Mouse (Mus musculus): Measurements from ENCODE around the gene Sh3gl2.

Gene Sh3gl2

DNA sequence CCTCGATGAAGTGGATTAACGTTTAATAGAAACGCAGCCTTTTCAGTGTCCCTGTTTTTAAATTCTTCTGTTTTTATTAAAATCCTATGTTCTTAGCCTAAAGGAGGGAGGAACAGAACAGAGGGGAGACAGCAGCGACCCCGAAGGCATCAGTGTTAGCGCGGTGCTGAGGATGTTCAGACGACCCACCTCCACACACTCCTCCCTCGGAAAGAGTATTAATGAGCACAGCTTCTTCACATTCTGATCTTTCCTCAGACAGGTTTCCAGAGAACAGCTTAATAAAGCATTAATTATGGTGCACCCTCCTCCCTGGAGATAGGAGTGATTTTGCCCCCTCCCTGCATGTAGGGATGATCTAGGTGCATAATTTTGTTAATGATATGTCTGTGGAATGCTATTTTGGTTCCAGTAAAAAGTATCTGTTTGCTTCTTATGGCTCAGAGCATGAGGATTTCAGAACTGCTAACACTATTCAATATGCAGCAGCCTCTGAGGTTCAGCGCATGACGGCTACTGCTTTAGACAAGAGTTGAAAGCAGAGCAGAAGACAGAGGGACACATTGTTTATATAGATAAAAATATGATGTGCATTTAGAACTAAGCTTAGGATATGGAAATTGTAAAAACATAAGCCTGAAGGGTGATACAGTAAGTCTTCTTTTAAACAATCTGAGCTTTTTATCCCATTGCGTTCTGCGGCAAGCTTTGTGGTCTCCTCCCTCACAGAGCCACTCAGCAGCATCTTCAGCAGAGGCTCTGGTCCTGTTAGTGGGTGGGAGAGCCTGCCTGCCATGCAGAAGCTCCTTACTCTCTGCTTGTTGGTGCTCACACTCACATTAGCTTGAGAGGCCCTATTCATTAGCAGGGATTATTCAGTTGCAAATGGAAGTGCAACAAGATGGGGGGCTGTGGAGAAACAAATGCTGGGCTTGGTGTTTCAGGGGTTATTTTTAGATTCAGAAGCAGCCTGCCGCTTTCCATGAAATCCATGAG is 27.8 kb downstream of the Sh3gl2 start:
- no peak for DNase-seq

DNA sequence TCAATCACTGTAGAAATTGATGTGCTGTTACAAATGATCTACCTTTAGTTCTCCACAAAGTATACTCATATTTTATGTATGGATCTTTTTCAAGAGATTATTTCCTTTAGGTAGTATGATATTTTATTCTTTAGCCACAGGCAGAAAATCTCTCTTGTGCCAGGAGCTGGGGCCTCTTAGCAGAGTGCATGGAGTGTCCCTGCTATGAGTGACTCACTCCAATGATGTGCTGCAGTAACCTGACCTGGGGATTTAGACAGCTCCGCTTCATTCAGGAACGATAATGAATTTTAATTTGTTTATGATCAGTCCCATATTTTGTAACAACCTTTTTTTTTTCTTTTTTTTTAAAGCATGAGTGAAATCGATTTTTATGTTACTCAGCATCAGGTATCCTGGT is 36.7 kb downstream of the Sh3gl2 start:
- no peak for DNase-seq

DNA sequence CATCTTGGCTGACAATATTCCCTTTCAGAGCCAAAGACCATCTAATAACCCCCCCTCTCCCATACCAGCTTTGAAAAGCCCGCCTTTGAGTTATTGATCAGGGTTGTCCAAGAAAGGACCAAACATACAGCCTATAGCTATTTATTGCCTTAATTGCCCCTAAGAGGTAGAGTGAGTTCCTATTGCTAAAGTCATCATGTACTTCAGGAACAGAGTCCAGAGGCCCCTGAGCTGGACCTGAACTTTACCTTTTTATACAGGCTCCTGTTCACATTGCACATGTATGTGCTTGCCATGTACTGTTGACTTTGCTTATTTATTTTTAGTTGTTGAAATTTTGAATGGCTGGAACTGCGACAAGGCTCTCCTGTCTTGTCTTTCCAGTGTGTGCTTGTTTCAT is 37.6 kb downstream of the Sh3gl2 start:
- DNase-seq: no peak

DNA sequence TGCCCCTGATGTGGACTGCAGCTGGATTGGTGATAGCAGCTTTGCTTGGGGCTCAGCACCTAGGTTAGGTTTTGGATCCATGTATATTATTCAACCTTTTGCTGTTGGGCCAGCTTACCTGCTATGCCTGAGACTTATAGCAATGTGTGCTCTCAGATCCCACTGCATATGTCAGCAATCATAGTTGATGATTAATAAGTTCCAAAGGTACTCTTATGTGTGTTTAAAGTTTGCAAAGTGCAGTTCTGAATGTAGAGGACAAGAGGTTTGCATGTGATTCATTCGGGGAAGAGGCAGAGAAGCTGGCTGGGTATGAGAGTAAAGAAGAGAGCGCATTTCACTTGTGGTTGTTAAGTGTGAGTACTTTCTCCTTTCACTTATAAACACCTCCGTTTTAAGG is 43.7 kb downstream of the Sh3gl2 start:
- DNase-seq: no peak

DNA sequence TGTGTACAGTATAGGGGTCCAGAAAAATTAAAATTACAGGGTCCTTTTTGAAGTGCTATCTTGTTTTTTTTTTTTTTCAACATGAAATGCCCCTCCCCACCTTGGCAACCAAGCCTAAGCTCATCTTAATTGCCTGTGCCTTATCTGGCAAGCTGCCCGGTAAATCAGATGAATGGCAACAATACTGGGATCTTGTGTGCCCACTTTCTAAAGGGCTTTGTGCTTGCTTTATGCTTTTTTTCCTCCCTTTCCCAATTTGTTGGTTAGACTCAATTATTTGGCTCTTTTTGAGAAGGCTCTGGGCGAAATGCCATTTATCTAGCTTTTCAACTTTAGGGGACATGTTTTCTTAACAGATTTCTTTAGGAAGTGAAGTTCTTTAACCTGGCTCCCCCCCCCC is 45.3 kb downstream of the Sh3gl2 start:
- DNase-seq: no peak

DNA sequence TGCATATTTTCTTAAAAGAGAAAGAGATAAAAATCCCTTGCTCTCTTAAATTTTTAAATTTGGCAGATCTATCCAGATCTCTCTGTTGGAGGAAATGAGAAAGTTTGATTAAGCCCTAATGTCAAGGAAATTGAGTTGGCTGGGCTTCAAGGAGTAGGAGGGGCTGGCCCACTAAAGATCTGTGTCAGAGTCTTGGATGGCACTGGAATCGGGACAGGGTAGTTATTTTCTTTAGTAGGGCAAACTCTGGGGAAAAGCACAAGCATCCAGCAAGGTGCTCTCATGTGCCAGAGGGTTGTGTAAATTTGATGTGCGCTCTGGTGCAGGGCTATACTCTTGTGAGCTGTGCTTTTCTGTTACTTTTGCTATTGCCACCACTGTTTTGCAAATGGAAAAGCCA is 45.9 kb downstream of the Sh3gl2 start:
- DNase-seq: no peak

DNA sequence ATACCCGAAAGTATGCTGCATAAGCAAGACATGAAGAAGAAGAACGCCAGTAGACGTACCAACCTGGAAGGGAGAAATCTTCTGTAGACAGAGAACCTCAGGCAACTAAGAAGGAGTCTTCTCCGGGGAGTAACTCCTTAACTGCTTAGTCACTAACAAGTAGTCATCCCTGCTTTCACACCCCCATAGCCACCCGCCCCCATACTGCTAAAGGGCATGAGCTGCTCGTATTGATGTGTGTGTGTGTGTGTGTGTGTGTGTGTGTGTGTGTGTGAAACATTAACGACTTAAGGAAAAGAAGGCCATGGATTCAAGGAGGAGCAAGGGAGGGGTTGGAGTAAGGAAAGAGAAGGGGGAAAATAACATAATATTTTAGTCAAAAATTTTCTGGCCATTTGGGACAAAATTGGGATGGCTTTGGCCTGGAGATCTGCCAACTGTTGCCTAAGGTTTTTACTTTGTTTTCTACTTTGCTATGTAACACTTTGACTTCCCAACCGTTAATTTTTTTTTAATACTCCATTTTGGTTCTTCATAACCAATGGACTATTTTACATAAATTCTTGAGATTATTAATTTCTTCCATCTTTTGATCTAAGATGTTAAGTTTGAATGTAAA is 51.0 kb downstream of the Sh3gl2 start:
- no peak for DNase-seq

DNA sequence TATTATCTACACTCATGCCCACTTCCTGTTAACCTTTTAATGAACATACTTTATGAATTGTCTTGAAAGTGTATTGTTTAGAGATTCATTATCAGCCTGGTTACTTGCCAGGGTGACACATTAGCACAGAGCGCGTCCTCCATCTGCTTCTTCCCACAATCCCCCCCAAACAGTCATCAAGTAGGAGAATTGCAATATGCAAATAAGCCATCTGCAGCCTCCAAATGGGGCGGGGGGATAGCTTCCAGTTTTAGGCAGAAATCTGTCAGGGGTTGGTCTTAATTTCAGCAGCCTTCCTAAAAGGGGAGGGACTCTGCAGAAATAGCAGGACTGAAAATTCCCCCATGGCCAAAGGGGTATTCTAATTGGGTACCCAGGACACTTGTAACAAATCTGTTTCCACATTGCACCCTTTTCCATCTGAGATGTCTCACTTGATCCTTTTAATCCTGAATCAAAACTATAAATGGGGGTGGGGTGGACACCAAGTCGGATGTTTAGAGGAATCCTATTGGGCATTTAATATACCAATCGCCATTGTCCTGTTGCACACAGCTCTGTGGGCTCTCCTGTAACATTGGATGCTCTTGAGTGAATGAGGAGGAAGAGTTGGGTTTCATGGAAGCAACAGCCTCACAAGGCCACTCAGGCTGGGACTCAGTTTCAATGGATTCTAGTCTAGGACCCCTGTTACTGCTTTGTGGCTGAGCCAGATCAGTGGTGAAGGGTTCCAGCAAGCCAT is 51.7 kb downstream of the Sh3gl2 start:
- peak in 1 of 2 experiments; percentile 32 for DNase-seq

DNA sequence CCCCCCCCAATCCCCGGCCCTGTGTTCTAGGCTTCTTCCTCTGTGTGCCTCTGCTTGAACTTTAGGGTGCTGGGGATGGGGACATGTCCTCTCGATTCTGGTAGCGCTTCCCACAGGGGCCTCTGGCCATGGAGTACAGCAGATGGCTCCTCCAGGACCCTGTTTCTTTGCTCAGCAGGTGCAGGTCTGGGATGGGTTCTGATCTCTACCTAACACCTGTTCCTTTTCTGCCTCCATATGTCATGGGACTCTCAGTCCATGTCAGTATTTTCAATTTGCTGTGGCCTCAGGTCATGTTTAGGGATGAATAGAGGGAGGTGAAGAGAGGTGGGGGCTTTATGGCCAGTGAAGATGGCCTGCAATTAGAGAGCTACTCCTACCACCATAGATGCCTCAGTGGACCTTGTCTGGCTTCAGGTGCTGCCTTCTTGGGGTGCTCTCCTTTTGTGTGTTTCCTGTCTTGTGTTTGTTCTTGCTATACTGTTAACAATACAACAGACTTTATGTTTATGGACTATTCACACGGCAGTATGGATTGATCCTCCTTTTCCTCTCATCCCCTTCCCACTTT is 52.9 kb downstream of the Sh3gl2 start:
- peak; percentile 80 to 82 for DNase-seq

DNA sequence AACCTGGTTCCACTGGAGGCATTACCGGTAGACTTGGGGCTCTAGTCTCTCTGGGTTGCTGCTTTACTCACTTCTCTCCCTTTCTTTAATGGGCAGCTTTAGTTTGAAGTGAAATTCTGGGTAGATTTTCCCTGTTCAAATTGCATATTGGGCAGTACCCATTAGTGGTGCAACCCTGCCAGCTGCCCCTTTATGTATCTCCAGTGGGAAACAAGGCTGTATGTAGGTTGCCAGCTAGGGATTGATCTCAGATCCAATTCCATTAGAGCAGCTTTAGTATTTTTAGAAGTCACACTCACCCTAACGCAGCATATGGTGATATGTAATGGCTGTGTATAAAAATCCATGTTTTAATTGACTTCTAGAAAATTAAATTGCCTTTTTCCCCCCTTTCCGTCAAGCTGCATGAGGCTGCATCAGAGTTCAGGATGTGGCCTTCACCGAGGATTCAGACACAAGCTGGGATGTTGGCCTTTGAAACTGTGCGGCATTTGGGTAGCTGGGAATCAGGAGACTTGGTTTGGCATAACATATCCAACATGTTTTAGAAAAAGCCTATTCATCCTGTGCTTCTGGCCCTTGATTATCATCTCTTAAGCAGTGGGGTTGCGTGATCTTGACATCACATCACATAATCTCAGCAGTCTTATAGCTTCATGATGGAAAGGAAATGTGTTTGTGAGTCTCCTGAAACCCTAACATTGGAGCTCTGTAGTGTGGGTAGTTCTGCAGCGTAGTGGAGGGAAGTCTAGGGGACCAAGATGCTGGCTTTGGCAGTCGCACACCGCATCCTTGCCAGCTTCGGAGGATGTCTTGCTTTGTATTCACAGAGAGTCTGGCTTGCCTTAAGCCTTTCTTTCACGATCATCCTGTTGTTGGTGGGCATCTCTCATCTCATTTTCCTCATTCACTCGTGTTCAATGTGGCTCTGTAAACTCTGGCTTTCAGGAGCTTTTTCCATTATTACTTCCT is 56.0 kb downstream of the Sh3gl2 start:
- DNase-seq: peak; percentile 78 to 85

DNA sequence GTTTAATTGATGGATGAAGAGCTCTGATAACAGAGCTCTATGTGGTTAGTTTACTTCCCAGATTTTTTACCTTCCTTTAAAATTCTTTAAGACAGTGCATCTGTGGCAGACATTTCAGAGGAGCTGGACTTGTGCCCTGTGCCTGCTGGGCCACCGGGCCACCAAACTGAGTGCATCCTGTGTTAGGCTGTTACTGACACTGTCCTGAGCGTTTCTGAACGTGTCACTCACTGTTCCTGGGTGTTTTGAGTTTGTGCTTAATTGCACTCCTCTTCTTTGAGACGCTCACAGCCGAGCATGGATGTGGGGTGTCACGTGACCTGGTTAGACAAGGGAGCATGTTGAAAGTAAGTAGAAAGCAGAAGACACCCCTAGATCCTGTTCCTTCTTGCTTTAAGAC is 57.2 kb downstream of the Sh3gl2 start:
- peak; percentile 73 to 78 for DNase-seq

DNA sequence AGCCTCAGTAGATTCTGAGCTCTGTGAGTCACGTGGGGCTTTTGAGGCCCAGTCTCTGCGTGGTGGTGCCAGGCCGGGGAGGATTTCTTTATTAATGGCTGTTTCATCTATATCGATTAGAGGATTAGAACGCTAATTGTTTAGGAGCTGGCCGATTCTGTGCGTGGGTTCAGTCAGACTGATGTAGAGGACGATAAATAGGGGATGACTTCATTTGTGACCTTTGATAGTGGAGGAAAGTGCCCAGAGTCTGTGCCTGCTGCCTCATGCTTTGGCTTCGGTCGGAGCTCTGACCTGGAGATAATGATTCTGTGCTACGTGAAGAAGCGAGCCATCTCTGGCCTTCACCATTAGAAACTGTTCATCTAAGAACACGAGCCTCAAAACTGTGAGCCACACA is 57.7 kb downstream of the Sh3gl2 start:
- DNase-seq: no peak

DNA sequence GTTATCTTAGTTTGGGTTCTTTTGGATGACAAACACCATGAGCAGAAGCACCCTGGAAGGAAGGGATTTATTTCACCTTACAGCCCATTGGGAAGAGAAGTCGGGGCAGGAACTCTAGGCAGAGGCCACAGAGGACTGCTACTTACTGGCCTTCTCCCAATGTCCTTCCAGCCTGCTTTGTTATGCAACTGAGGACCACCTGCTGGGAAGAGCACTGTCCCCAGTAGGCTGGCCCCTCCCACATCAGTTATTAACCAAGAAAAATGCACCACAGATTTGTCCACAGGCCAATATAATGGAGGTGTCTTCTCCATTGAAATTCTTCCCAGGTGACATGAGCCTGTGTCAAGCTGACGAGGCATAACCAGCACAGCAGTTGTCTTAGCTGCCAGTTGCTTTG is 62.5 kb downstream of the Sh3gl2 start:
- DNase-seq: peak in 1 of 2 experiments; percentile 36

DNA sequence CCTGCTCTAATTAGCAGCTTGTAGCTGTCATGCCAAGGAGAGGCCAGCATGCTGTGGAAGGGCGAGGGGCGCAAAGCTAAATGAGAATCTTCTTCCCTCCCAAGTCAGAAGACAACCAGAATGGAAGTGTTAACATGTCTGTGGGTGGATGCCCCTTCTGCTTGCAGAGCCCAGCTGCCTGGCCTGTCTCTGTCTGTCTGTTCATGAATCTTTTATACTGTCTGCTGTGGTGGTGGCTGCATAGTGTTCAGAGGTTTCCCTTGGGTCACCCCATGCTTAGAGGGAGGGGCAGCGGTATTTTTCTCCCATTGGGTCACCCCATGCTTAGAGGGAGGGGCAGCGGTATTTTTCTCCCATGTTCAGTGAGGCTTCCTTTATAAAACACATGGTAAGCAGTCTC is 68.0 kb downstream of the Sh3gl2 start:
- peak in 1 of 2 experiments; percentile 20 for DNase-seq

DNA sequence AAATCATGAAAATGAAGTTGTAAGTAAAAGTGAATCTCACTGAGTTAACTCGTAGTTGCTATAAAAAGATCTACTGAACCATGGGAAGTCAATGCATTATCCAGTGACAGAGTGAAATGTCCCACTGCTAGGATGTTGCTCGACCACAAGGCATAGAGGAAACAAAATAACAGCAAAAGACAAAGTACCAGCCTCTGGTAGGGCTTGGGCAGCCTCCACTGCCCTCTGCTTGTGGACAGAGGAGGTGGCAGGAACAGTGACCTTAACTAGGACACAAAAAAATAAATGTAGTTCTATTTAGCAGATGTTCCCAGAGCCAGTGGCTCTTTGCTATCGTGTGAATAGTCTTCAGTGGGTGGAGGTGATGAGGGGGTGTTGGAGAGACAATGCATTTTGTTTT is 68.5 kb downstream of the Sh3gl2 start:
- peak in 1 of 2 experiments; percentile 23 for DNase-seq

DNA sequence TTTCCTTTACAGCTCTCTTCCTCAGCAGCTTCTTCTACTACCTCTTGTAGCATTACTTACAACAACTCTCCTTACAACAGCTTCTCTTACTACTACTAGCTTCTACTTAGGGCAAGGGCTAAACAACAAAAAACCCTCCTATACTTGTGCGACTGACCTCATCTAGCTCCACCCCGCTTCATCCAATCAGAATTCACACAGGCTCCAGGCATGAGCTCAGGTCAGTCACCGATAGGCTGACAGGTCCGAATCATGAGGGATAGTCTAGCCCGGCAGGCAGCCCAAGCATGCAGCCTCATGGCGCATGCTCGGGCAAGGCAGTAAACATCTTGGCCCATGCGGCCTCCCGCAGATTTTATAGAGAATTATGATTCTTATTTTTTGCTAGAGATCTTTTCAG is 78.2 kb downstream of the Sh3gl2 start:
- peak; percentile 24 to 25 for DNase-seq

DNA sequence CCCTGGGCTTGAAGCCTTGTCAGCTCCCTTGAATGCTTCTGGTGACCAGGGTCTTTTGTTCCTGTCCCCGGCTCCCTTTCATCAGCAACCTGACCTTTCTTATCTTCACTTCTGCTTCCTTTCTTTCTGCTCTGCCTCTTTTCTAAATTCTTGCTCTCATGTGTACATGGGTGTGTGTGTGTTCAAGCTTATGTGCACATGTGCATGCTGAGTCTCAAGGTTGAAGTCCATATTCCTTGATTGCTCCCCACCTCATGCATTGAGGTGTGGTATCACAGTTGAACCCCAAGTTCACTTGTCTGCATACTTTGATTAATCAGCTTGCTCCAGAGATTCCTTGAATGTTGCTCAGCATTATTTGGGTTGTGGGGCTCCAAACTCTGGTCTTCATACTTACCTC is 85.1 kb downstream of the Sh3gl2 start:
- DNase-seq: no peak

DNA sequence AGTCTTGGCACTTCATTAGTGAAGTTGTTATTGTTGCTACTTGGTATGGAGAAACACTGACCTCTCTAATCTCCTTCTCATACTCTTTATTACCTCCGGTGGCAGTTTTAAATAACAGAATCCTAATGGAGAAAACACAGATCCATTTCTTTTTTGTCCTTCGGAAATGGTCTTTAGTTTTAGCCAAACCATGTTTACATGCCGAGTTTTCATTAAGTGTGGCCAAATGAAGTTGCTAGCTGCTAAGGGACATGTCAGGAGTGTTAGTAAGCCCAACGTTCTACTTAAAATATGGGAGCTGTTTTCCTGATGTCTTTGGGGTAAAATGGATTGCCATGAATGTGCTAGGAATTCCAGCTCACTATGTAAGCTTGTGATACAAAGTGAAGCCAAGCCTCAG is 86.4 kb downstream of the Sh3gl2 start:
- peak in 1 of 2 experiments; percentile 9 for DNase-seq

DNA sequence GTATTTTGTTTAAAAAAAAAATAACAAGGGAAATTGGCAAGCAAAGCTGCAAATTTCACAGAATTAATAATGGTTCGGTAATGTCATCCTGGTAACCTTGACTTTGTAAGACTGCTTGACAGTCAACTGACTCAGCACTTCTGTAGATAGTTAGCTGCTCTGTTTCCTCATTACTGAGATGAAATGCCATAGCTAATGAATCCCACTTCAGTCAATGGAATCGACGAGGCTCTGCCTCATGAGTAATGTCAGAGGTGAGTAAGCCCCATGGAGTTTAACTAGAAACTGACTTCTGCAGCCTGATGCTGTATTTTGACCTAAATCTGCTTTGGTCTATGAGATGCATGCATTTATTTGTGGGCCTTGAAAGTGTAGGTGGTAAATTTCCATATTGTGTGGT is 88.4 kb downstream of the Sh3gl2 start:
- no peak for DNase-seq

DNA sequence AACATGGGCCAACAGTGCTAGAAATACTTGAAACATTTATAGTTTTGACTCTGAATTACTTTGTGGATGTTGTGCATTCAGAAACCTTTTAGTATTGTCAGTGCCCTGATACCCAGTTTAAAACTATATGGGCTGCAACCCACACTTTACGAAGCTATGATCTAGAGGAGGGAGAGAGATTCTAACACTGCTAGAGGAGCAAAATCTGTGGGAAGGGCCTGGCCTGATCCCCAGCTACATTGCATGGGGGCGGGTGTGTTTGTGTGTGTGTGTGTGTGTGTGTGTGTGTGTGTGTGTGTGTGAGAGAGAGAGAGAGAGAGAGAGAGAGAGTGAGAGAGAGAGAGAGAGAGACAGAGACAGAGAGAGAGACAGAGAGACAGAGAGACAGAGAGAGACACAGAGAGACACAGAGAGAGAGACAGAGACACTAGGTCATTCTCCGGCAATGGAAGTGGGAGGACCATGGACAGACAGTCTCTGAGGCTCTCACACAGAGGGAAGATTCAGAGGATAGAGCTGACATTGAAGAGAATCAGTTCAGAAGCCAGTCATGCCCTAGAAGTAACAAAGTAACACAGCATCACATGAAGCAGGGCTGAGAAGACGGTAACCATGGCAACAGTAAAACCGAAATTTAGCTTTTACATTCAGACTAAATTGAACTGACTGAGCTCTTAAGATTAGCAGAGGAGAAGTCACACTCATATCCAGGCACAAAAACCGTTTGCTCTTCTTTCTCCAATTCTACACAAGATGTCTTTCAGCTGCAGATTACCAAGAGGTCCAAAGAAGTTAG is 95.9 kb downstream of the Sh3gl2 start:
- DNase-seq: peak in 1 of 2 experiments; percentile 10
